1 mouse cellular context compared by ENCODE assay signal in genomic region chr14:76043251-76044163, GRCm38 (mm10).
A peak's percentile ranks its signal among the peaks of the same experiment; 100 is the strongest.
TF ChIP-seq lines count a peak whose summit lies in the region.

No protein-coding gene starts in this region.

TF ChIP-seq in CH12.LX, 34 proteins besides CTCF, POLR2A, EP300 and RAD21 (continued from another document):
- no peak for TF ChIP-seq MAZ (IDR thresholded peaks at IDR 0.05; ENCODE audit: low read depth, low read length)
- TF ChIP-seq KAT2A (IDR thresholded peaks at IDR 0.05; ENCODE audit: insufficient replicate concordance, low read length), result no peak
- no peak for TF ChIP-seq NRF1 (IDR thresholded peaks at IDR 0.05; ENCODE audit: low read depth, low read length)
- peak; percentile 87 for TF ChIP-seq JUND (conservative IDR thresholded peaks at IDR 0.05; ENCODE audit: low read depth, low read length)
- no peak for TF ChIP-seq MYC (IDR thresholded peaks at IDR 0.05; ENCODE audit: low read depth, low read length)
- no peak for TF ChIP-seq ZMIZ1 (IDR thresholded peaks at IDR 0.05; ENCODE audit: low read depth, low read length)
- TF ChIP-seq GABPA (IDR thresholded peaks at IDR 0.05; ENCODE audit: insufficient replicate concordance, low read depth, low read length), result no peak
- TF ChIP-seq CHD1 (IDR thresholded peaks at IDR 0.05; ENCODE audit: low read depth, low read length), result no peak
- no peak for TF ChIP-seq MXI1 (IDR thresholded peaks at IDR 0.05; ENCODE audit: low read depth, low read length)
- no peak for TF ChIP-seq ELF1 (IDR thresholded peaks at IDR 0.05; ENCODE audit: low read depth, low read length)
- TF ChIP-seq SMC3 (IDR thresholded peaks at IDR 0.05; ENCODE audit: low read depth, low read length), result no peak
- TF ChIP-seq CHD2 (IDR thresholded peaks at IDR 0.05; ENCODE audit: low read length), result no peak
- no peak for TF ChIP-seq HCFC1 (IDR thresholded peaks at IDR 0.05; ENCODE audit: low read depth, low read length)
TF ChIP-seq in CH12.LX: peak in this region for 10.
